17 mouse cellular contexts compared by ENCODE assay signal in the genomic region with DNA sequence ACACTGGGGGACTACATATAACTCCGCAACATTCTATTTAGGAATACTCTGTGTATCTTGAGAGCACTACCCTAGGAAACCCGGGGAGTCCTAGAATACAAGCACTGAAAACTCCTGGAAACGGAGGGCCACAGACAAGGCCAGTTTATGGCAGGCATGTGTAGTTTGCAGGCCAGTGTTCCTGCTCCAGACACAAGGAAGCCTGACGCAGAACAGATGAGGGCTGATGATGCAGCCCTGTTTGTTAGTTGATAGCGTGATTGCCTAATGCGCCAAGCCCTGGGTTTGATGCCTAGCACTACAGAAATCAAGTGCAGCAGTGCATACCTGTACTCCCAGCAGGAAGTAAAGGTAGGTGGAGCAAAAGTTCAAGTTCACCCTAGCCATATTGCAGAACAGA. TPM values are rescaled to one million over a fixed set of nuclear protein-coding genes. Genes with fewer than 3 reads are reported as not detected.
DNase-seq lines count a peak whose midpoint lies in the region; ATAC-seq and TF ChIP-seq lines count a peak whose summit lies in the region.
"Had no signal": no experiment of that assay in that cellular context is flagged by ENCODE, and none has a peak within 500 bp of the region (broad histone marks: within the 10 kb centered on the region; RNA-seq: fewer than 3 reads in every experiment).

No protein-coding gene starts in this region.

- H3K36me3 ChIP-seq in erythroblast, embryonic 14.5 days (ENCODE audit: control insufficient read depth) = no peaks in the 10 kb centered on the region
- H3K36me3 ChIP-seq in liver, adult 2 months (ENCODE audit: control insufficient read depth, insufficient read depth, low read length) = no peaks in the 10 kb centered on the region
- H3K36me3 ChIP-seq in liver, embryonic 11.5 days (ENCODE audit: control insufficient read depth, insufficient read depth, low read length) = no peaks in the 10 kb centered on the region
- no peaks in the 10 kb centered on the region for H3K36me3 ChIP-seq in intestine, embryonic 14.5 days (ENCODE audit: control insufficient read depth, insufficient read depth, low read length)
- H3K36me3 ChIP-seq: embryonic facial prominence, embryonic 15.5 days; forebrain, embryonic 15.5 days; neural tube, embryonic 13.5 days had no signal

- TF ChIP-seq CTCF in liver, adult 2 months (IDR thresholded peaks at IDR 0.05; ENCODE audit: low read depth, low read length) = no peak

- TF ChIP-seq POLR2A in liver, adult 2 months (IDR thresholded peaks at IDR 0.05; ENCODE audit: extremely low read depth, insufficient read depth, low read length) = no peak

- peak overlapping the region; percentile 88 for H3K4me3 ChIP-seq in erythroblast, embryonic 14.5 days (replicated peaks)
- no peak overlapping the region for H3K4me3 ChIP-seq in liver, adult 2 months (ENCODE audit: insufficient read depth, low read depth, low read length)
- H3K4me3 ChIP-seq in liver, embryonic 11.5 days (ENCODE audit: low read depth, low read length) = no peak overlapping the region
- no peak overlapping the region for H3K4me3 ChIP-seq in intestine, embryonic 14.5 days (ENCODE audit: low read depth, low read length)

- H3K79me2 ChIP-seq in liver, adult 2 months (ENCODE audit: control insufficient read depth, insufficient read depth, low read length) = no peaks in the 10 kb centered on the region; the same call in 1 of the 2 replicates

- H3K27ac ChIP-seq in liver, adult 2 months (replicated peaks; ENCODE audit: insufficient read depth, low read depth, low read length) = no peak overlapping the region
- H3K27ac ChIP-seq in liver, embryonic 11.5 days (ENCODE audit: low read depth, low read length) = no peak overlapping the region
- H3K27ac ChIP-seq in intestine, embryonic 14.5 days (ENCODE audit: low read depth) = no peak overlapping the region
- H3K27ac ChIP-seq: embryonic facial prominence, embryonic 15.5 days; forebrain, embryonic 15.5 days; neural tube, embryonic 13.5 days had no signal

- H3K4me1 ChIP-seq in erythroblast, embryonic 14.5 days (ENCODE audit: control insufficient read depth) = peaks cover 46% of the 10 kb centered on the region
- H3K4me1 ChIP-seq in liver, adult 2 months (ENCODE audit: control insufficient read depth, insufficient read depth, low read length) = peaks cover 2% of the 10 kb centered on the region; the same call in 1 of the 2 replicates
- peaks cover 5% of the 10 kb centered on the region for H3K4me1 ChIP-seq in liver, embryonic 11.5 days (replicated peaks; ENCODE audit: control insufficient read depth, insufficient read depth, low read length)
- peaks cover 8% of the 10 kb centered on the region for H3K4me1 ChIP-seq in intestine, embryonic 14.5 days (replicated peaks; ENCODE audit: control insufficient read depth, insufficient read depth, low read length)

- 86% methylated on average over 6 of the region's 6 CpGs for WGBS in liver, adult 2 months
- WGBS in liver, embryonic 11.5 days = 65% methylated on average over 6 of the region's 6 CpGs
- 47% methylated on average over 6 of the region's 6 CpGs for WGBS in intestine, embryonic 14.5 days

- H3K9me3 ChIP-seq in erythroblast, embryonic 14.5 days (ENCODE audit: control insufficient read depth, low read length) = no peaks in the 10 kb centered on the region
- no peaks in the 10 kb centered on the region for H3K9me3 ChIP-seq in liver, embryonic 11.5 days (ENCODE audit: control insufficient read depth, low read length)
- no peaks in the 10 kb centered on the region for H3K9me3 ChIP-seq in intestine, embryonic 14.5 days (ENCODE audit: control insufficient read depth, low read length)
- H3K9me3 ChIP-seq: embryonic facial prominence, embryonic 15.5 days; forebrain, embryonic 15.5 days; neural tube, embryonic 13.5 days had no signal

- H3K4me2 ChIP-seq in liver, embryonic 11.5 days = no peak overlapping the region
- peak overlapping the region; percentile 85 for H3K4me2 ChIP-seq in intestine, embryonic 14.5 days (ENCODE audit: low read length)

- ATAC-seq in erythroblast, adult 5-6 weeks (replicated peaks; ENCODE audit: low FRiP score, poor library complexity, severe bottlenecking) = no peak
- no peak for ATAC-seq in liver, embryonic 11.5 days (replicated peaks; ENCODE audit: low FRiP score)
- no peak for ATAC-seq in intestine, embryonic 14.5 days (replicated peaks; ENCODE audit: low FRiP score, low TSS enrichment, low read depth)
- ATAC-seq: forebrain, embryonic 15.5 days; hindbrain, embryonic 16.5 days had no signal

- peaks cover 26% of the 10 kb centered on the region for H3K27me3 ChIP-seq in erythroblast, embryonic 14.5 days (ENCODE audit: control insufficient read depth)
- no peaks in the 10 kb centered on the region for H3K27me3 ChIP-seq in liver, adult 2 months (ENCODE audit: control insufficient read depth, insufficient read depth, low read length)
- H3K27me3 ChIP-seq in liver, embryonic 11.5 days (replicated peaks; ENCODE audit: control insufficient read depth, insufficient read depth, low read length) = no peaks in the 10 kb centered on the region
- no peaks in the 10 kb centered on the region for H3K27me3 ChIP-seq in intestine, embryonic 14.5 days (replicated peaks; ENCODE audit: control insufficient read depth, insufficient read depth, low read length)
- H3K27me3 ChIP-seq: embryonic facial prominence, embryonic 15.5 days; forebrain, embryonic 15.5 days had no signal

- DNase-seq in liver, adult 2 months (ENCODE audit: extremely low read depth, low read depth, low spot score) = peak; percentile 4
- no peak for DNase-seq in liver, embryonic 11.5 days (ENCODE audit: low spot score)
- DNase-seq in intestine, embryonic 14.5 days (ENCODE audit: low spot score) = peak; percentile 54
- peak; percentile 44 for DNase-seq in lung, postnatal 36 days
- DNase-seq in c-Kit-positive CD71-positive TER-119-positive erythroid progenitor cells, embryonic 14.5 days (ENCODE audit: low spot score) = no peak
- no peak for DNase-seq in frontal cortex, postnatal 25 days (ENCODE audit: low spot score in 2 of 2)
- DNase-seq: adrenal gland, adult 8-10 months; gastrocnemius, postnatal 10 days; kidney, postnatal 10 days; layer of hippocampus, adult 9-11 months; thymus, adult 18-20 months had no signal

- H3K9ac ChIP-seq in liver, adult 2 months (ENCODE audit: low read depth, low read length) = no peak overlapping the region
- no peak overlapping the region for H3K9ac ChIP-seq in liver, embryonic 11.5 days (ENCODE audit: low read depth, low read length)
- H3K9ac ChIP-seq in intestine, embryonic 14.5 days (ENCODE audit: low read length) = no peak overlapping the region
- H3K9ac ChIP-seq: embryonic facial prominence, embryonic 15.5 days; forebrain, embryonic 15.5 days; neural tube, embryonic 13.5 days had no signal

RNA-seq across cellular contexts. Expression of a gene that starts 1.7 kb away (rescaled TPM):
- 1.9 and 2.0 TPM in 2 replicates for polyA plus RNA-seq in erythroblast, embryonic 14.5 days (2012)
- 64.4 and 69.2 TPM in 2 replicates for total RNA-seq in erythroblast, adult 5-6 weeks (2015; ENCODE audit: low replicate concordance)
- total RNA-seq in erythroblast, adult 5-6 weeks (2017; ENCODE audit: low replicate concordance) = 74.5 and 89.8 TPM in 2 replicates
- total RNA-seq in liver, adult 2 months (2014; rRNA removed) = 5.2 and 6.8 TPM in 2 replicates
- polyA plus RNA-seq in liver, adult 2 months (2012; rRNA removed) = 6.8 and 7.8 TPM in 2 replicates
- 9.3 TPM in 2 replicates for polyA plus RNA-seq in liver, embryonic 11.5 days (2014; fragmentation: Nextera tagmentation; extraction: Ambion mirVana)
- polyA plus RNA-seq in intestine, embryonic 14.5 days (2014; fragmentation: Nextera tagmentation; extraction: Ambion mirVana) = 45.4 and 50.1 TPM in 2 replicates

RNA-seq across cellular contexts. Expression of a gene that starts 31.8 kb away (rescaled TPM):
- not detected in 2 replicates for polyA plus RNA-seq in erythroblast, embryonic 14.5 days (2012)
- not detected in 2 replicates for total RNA-seq in erythroblast, adult 5-6 weeks (2015; ENCODE audit: low replicate concordance)
- total RNA-seq in erythroblast, adult 5-6 weeks (2017; ENCODE audit: low replicate concordance) = not detected in 2 replicates
- 17.9 and 19.9 TPM in 2 replicates for total RNA-seq in liver, adult 2 months (2014; rRNA removed)
- polyA plus RNA-seq in liver, adult 2 months (2012; rRNA removed) = 18.3 and 29.7 TPM in 2 replicates
- 49.0 and 52.3 TPM in 2 replicates for polyA plus RNA-seq in liver, embryonic 11.5 days (2014; fragmentation: Nextera tagmentation; extraction: Ambion mirVana)
- polyA plus RNA-seq in intestine, embryonic 14.5 days (2014; fragmentation: Nextera tagmentation; extraction: Ambion mirVana) = 180 TPM in 2 replicates

Comparison
In these comparisons a context has a peak if more than half of its experiments do, and no peak if none do; other contexts are left out.
1. DNase-seq: peak in liver, adult 2 months (single experiment), intestine, embryonic 14.5 days (single experiment) and lung, postnatal 36 days (single experiment); none in liver, embryonic 11.5 days (single experiment), c-Kit-positive CD71-positive TER-119-positive erythroid progenitor cells, embryonic 14.5 days (single experiment) and frontal cortex, postnatal 25 days (0 of 2).
2. RNA of a gene that starts 31.8 kb away (polyA plus RNA-seq): 180 TPM in intestine, embryonic 14.5 days, 49.0 to 52.3 TPM in liver, embryonic 11.5 days and 18.3 to 29.7 TPM in liver, adult 2 months; not detected in erythroblast, embryonic 14.5 days; every median in the first group is over 10 times any median in the second.